Mouse (Mus musculus) midbrain, embryonic 13.5 days (tissue): ENCODE results near the gene Rnase2a. TPM values are rescaled to one million over a fixed set of nuclear protein-coding genes. Genes with fewer than 3 reads are reported as not detected.
"Not testable (repeated sequence)": the region's sequence is repeated elsewhere in the genome, so short reads cannot be mapped to it uniquely, and the experiment has no call there.

Experiments used
- ATAC-seq: fragments of 200-750 bp; cut with Nextera tagmentation; 2 replicates; pipeline ENCODE4 v1.8.0; 2017; ENCODE audit warnings: mild to moderate bottlenecking, moderate TSS enrichment, moderate library complexity
- H3K27ac ChIP-seq: fragments of 300-500 bp; sonication (generic); 2 replicates; pipeline ENCODE4 v1.5.1; 2015; ENCODE audit warnings: inconsistent platforms, mild to moderate bottlenecking, moderate library complexity
- H3K27me3 ChIP-seq: fragments of 300-500 bp; sonication (generic); 2 replicates; pipeline ENCODE4 v1.6.1; 2015; ENCODE audit warnings: mild to moderate bottlenecking, inconsistent platforms
- H3K36me3 ChIP-seq: fragments of 300-500 bp; sonication (generic); 2 replicates; pipeline ENCODE4 v1.6.1; 2015; ENCODE audit warnings: mild to moderate bottlenecking, inconsistent platforms
- H3K4me1 ChIP-seq: fragments of 300-500 bp; sonication (generic); replicated peaks from 2 replicates; pipeline ENCODE4 v1.6.1; 2015; ENCODE audit warnings: inconsistent platforms
- H3K4me2 ChIP-seq: fragments of 300-500 bp; sonication (generic); replicated peaks from 2 replicates; pipeline ENCODE4 v1.6.1; 2015; ENCODE audit warnings: moderate library complexity, mild to moderate bottlenecking, inconsistent platforms
- H3K4me3 ChIP-seq: fragments of 300-500 bp; sonication (generic); replicated peaks from 2 replicates; pipeline ENCODE4 v1.5.1; 2015; ENCODE audit warnings: mild to moderate bottlenecking, inconsistent platforms
- H3K9ac ChIP-seq: fragments of 300-500 bp; sonication (generic); replicated peaks from 2 replicates; pipeline ENCODE4 v1.6.1; 2015; ENCODE audit warnings: mild to moderate bottlenecking, inconsistent platforms
- H3K9me3 ChIP-seq: fragments of 300-500 bp; sonication (generic); 2 replicates; pipeline ENCODE4 v1.6.1; 2016; ENCODE audit warnings: mild to moderate bottlenecking, inconsistent platforms
- WGBS: fragments of 180-500 bp; shearing (Covaris S2); methylation state at CpG from one replicate; pipeline ENCODE4 v1.1.7; 2015; 5-methylcytosine and 5-hydroxymethylcytosine counted together
- polyA plus RNA-seq: library from polyadenylated mRNA; unstranded; fragments of >200 nt; fragmentation: Nextera tagmentation; extraction: Ambion mirVana; gene quantifications from 2 replicates; pipeline ENCODE4 v1.2.1, GENCODE M21; 2015

Rnase2a gene
- polyA plus RNA-seq, result not detected in 2 replicates

DNA sequence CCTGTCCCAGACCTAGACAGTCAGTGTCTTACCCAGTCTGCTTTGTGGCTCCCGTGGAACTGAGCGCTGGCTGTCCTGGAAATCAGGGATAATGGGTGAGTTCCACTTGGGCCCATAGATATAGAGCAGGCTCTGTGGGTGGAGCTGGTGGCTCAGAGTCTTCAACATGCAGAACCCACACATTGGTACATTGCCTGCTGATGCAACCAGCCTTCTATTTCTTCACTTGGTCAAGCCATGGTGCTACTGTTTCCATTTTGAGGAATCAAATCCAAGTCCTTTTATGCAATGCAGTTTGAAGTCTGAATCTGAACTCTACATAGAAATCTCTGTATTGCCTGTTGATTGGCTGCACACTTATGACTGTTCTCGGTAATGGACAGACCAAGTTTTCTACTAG lies at the start of gene Rnase2a:
Rnase2a (minus strand) TSS at position 72 of the 400 bp plus-strand sequence.
- Histone ChIP-seq H3K4me2 (no peak within 1 kb of the TSS), H3K36me3 (no peaks in the 10 kb centered on the region), H3K27me3 (no peaks in the 10 kb centered on the region), H3K4me1 (no peaks in the 10 kb centered on the region), H3K4me3 (no peak within 1 kb of the TSS), H3K27ac (no peak within 1 kb of the TSS), H3K9me3 (no peaks in the 10 kb centered on the region), H3K9ac (no peak within 1 kb of the TSS)
- 91% methylated on average over 3 of the region's 3 CpGs for WGBS
- ATAC-seq, result no peak

DNA sequence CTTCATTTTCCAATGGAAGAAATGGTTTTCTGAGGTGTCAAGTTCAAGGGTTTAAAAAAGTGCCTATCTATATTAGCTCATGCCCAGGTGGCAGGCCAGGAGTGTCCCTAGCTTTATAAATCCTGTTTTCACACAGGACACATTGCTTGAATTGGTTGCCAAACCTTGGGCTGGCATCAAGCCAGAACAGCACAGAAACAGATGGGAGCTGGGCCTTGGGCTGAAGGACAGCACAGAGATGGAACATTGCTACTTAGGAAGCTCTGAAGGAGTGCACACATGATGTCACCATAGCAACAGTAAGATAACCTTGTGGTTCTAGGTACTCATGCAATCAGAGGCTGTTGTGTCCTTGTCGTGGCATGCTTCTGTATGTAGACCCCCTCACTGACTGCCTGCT lies 35.6 kb upstream of the Rnase2a start:
- no peaks in the 10 kb centered on the region for H3K36me3 ChIP-seq
- ATAC-seq, result no peak
- H3K27ac ChIP-seq, result no peak overlapping the region
- WGBS, result 85% methylated on average over 1 of the region's 1 CpGs
- no peaks in the 10 kb centered on the region for H3K9me3 ChIP-seq
- no peaks in the 10 kb centered on the region for H3K27me3 ChIP-seq
- no peak overlapping the region for H3K4me2 ChIP-seq
- no peaks in the 10 kb centered on the region for H3K4me1 ChIP-seq
- H3K9ac ChIP-seq, result no peak overlapping the region
- no peak overlapping the region for H3K4me3 ChIP-seq

DNA sequence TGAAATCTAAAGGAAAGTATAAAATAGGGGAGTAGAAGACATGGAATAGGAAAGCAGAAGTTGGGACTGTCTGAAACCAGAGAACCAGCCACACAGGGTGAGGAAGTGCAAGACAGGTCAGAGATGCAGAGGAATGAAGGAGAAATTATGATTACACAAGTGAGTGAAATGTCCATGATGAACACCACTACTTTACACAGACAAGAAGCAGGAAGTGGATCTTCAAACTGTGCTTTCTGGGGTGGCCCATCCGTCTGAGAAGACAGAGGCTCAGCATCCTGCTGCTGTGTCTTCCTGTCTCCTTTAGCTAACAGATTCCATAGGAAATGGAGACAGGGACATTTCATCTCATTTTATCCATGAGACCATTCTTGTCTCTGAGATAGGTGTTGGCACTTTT lies 22.6 kb upstream of the Rnase2a start:
- ATAC-seq, H3K9me3 ChIP-seq, H3K4me3 ChIP-seq, H3K36me3 ChIP-seq, H3K27ac ChIP-seq, H3K27me3 ChIP-seq, H3K4me2 ChIP-seq, H3K4me1 ChIP-seq, H3K9ac ChIP-seq: not testable (repeated sequence)
- 66% methylated on average over 1 of the region's 1 CpGs for WGBS

DNA sequence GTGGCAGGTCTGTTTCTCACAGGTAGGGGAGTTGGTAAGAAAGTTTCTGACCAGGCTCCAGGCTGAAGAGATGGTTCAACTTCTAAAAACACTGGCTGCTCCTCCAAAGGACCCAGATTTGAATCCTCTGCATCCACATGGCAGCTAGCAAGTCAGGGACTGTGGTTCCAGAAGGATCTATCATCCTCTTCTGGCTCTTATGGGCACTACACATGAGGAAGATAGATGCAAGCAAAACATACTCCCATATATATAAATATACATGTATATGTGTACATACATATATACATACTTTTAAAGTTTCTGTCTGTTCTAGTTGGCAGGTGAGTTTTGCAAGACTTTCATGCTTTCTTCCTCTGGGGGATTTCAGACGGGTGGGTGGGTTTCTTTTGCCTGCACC lies 12.8 kb upstream of the Rnase2a start:
- H3K9ac ChIP-seq, result no peak overlapping the region
- no peaks in the 10 kb centered on the region for H3K9me3 ChIP-seq
- H3K4me3 ChIP-seq, result no peak overlapping the region
- no peak overlapping the region for H3K27ac ChIP-seq
- 87% methylated on average over 1 of the region's 1 CpGs for WGBS
- H3K36me3 ChIP-seq, result no peaks in the 10 kb centered on the region
- no peaks in the 10 kb centered on the region for H3K27me3 ChIP-seq
- H3K4me2 ChIP-seq, result no peak overlapping the region
- H3K4me1 ChIP-seq, result no peaks in the 10 kb centered on the region
- no peak for ATAC-seq

DNA sequence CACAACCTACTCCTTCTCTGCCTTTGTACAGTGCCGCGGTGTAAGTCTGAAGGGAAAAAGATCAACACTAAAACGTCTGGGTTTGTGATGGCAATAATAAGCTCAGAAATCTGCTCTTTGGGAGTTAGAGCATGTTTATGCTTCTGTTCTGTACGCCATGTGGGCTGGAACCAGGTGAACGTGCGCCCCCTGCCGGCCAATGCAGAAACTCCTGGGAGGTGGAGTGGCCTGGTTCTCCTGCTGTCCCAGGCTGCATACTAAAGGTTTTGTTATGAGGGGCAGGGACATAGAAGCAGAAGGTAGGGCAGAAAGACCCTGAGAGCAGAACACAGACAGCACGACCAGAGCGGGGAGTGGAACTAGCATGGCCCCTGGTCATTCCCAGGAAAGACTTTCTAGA lies 10.2 kb upstream of the Rnase2a start:
- no peak overlapping the region for H3K4me3 ChIP-seq
- H3K9ac ChIP-seq, result no peak overlapping the region
- 6% methylated on average over 9 of the region's 9 CpGs for WGBS
- peak; percentile 88 for ATAC-seq
- H3K4me2 ChIP-seq, result no peak overlapping the region
- no peaks in the 10 kb centered on the region for H3K27me3 ChIP-seq
- no peaks in the 10 kb centered on the region for H3K9me3 ChIP-seq
- no peaks in the 10 kb centered on the region for H3K4me1 ChIP-seq
- no peaks in the 10 kb centered on the region for H3K36me3 ChIP-seq
- no peak overlapping the region for H3K27ac ChIP-seq

DNA sequence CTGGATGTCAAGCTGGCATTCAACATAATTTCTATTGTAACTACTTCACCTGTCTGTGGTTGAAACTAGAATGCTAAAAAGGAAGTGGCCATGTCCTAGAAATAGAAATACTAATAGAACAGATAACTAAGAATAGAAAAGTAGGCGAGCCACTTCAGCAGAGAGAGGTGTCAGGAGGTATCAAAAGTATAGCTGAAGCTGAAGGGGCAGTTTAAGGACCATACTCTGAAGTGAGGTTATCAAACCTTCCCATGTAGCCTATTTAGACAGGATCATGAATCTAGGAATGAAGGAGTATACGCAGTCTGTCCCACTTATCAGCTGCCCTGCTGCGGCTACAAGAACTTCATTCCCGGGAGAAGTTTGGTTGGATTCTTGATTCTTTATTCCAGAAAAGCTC lies 9.8 kb upstream of the Rnase2a start:
- no peak for ATAC-seq
- Histone ChIP-seq H3K4me3 (no peak overlapping the region), H3K9ac (no peak overlapping the region), H3K27me3 (no peaks in the 10 kb centered on the region), H3K4me1 (no peaks in the 10 kb centered on the region), H3K4me2 (no peak overlapping the region), H3K9me3 (no peaks in the 10 kb centered on the region), H3K27ac (no peak overlapping the region), H3K36me3 (no peaks in the 10 kb centered on the region)
- 72% methylated on average over 4 of the region's 4 CpGs for WGBS

DNA sequence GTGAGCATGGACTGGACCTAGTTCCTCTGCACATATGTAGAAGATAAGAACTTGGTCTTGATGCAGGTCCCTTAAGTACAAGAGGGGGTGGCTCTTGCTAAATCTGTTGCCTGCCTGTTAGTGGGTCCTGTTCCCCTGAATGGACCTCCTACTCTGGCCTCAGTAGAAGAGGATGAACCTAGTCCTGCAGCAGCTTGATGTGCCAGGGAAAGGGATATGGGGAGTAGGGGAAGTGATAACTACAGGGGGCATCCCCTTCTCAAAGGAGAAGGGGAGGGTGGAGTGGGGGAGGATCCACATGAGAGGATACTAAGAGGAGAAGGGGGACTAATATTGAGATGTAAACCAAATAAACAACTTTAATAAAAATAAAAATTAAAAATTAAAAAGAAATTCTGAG lies 6.5 kb upstream of the Rnase2a start:
- no peak overlapping the region for H3K4me2 ChIP-seq
- no peaks in the 10 kb centered on the region for H3K9me3 ChIP-seq
- H3K4me3 ChIP-seq, result no peak overlapping the region
- no peaks in the 10 kb centered on the region for H3K36me3 ChIP-seq
- H3K9ac ChIP-seq, result no peak overlapping the region
- no peak for ATAC-seq
- no peaks in the 10 kb centered on the region for H3K4me1 ChIP-seq
- no peaks in the 10 kb centered on the region for H3K27me3 ChIP-seq
- no peak overlapping the region for H3K27ac ChIP-seq

DNA sequence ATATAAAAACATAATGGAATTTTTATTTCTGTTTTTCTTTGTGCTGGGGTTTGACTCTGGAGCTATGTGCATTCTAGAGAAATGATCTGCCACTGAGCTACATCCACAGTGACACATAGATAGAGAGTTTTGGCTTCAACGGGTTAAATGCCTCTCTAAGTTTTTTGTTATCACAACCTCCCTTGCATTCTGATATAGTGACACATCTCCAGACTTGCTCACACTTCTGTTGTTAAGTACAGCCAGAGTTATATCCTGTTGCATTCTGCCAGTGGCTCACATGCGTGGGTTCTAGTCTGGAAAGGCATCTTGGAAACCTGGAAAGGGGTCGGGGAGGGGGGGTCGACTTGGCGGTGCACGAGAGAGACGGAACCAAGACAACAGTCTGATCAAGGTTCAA lies 3.8 kb upstream of the Rnase2a start:
- Histone ChIP-seq H3K4me3 (no peak overlapping the region), H3K27ac (no peak overlapping the region), H3K27me3 (no peaks in the 10 kb centered on the region), H3K4me2 (no peak overlapping the region), H3K4me1 (no peaks in the 10 kb centered on the region), H3K9me3 (no peaks in the 10 kb centered on the region), H3K36me3 (no peaks in the 10 kb centered on the region), H3K9ac (no peak overlapping the region)
- ATAC-seq, result no peak
- WGBS, result 94% methylated on average over 7 of the region's 7 CpGs

DNA sequence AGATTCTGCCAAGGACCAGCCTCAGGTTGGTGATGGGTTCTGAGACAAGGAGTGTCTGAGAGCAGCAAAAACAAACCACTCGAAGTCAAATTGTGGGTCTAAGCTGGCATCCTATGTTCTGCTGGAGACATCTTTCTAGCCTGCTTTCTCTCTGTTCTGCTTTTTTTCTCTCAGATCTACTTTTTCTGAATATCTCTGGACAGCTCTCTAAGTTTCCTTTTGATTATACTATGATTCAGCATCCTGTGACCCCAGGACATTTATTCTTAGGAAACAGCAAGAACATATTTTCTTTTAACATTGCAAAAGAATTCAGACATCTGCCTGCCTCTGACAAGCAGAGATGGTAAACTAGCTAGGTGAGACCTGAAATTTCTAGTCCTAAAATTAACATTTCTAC lies 2.3 kb downstream of the Rnase2a start:
- 92% methylated on average over 1 of the region's 1 CpGs for WGBS
- no peak for ATAC-seq
- no peak overlapping the region for H3K9ac ChIP-seq
- no peaks in the 10 kb centered on the region for H3K36me3 ChIP-seq
- no peaks in the 10 kb centered on the region for H3K9me3 ChIP-seq
- no peaks in the 10 kb centered on the region for H3K4me1 ChIP-seq
- no peak overlapping the region for H3K4me2 ChIP-seq
- no peak overlapping the region for H3K4me3 ChIP-seq
- H3K27me3 ChIP-seq, result no peaks in the 10 kb centered on the region
- H3K27ac ChIP-seq, result no peak overlapping the region

DNA sequence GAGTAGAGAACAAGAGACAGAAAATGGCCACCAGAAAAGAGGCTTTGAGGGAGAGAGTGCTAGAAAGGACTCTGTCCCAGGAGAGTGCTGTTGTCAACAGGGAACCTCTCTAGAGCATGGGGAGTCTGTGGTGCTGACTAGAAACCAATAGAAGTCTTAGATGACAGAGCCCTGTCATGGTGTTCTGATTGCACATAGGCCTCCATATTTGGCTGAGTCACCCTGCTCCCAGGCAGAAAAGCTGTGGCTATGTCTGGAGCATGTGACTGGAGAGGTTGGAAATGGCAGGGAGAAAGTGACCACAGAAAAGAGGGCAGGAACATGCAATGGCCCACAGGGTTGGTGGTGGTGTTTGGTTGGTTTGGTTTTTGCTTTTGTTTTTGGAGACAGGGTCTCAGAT lies 3.7 kb downstream of the Rnase2a start:
- H3K27ac ChIP-seq, ATAC-seq, H3K27me3 ChIP-seq, H3K36me3 ChIP-seq, H3K4me1 ChIP-seq, H3K4me3 ChIP-seq, H3K9ac ChIP-seq, H3K9me3 ChIP-seq, H3K4me2 ChIP-seq: not testable (repeated sequence)

DNA sequence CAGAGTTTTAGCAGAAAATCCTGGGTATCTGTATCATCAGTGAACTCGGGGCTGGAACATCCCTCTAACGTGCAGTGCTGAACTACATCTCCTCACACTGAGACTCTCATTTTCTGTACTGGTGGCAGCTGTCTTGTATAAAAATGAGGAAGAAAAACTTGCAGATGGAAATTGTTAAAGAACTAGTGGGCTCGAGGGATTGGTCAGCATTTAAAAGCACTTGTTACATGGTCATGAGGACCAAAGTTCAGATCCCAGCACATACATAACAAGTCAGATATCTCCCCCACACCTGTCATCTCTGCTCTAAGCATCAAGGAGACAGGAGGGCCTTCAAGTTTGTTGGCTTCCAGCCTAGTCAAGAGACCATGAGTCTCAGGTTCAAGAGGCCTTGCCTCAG lies 5.6 kb downstream of the Rnase2a start:
- Histone ChIP-seq H3K27me3 (no peaks in the 10 kb centered on the region), H3K4me3 (no peak overlapping the region), H3K36me3 (no peaks in the 10 kb centered on the region), H3K9me3 (no peaks in the 10 kb centered on the region), H3K9ac (no peak overlapping the region), H3K4me2 (no peak overlapping the region), H3K4me1 (no peaks in the 10 kb centered on the region), H3K27ac (no peak overlapping the region)
- ATAC-seq, result no peak
- WGBS, result 85% methylated on average over 3 of the region's 3 CpGs

DNA sequence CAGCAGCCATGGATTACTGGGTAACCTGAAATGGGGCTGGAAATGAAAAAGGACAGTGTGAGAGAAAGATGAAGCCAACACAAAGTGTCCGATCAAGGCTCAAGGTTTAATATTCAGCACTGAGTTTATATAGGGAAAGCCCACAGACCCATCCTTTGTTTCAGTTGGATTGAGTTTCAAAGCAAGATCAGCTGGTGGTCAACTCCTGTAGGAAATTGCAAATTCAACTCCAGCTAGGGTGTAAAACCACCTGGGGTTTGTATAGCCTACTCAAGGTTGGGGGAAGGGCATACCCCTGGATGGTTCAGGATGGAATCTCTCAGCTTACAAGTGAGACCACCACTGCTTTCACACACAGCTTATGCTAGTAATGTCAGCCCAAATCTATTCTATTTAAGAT lies 8.2 kb downstream of the Rnase2a start:
- Histone ChIP-seq H3K4me2 (no peak overlapping the region), H3K4me3 (no peak overlapping the region), H3K36me3 (no peaks in the 10 kb centered on the region), H3K4me1 (no peaks in the 10 kb centered on the region), H3K9me3 (no peaks in the 10 kb centered on the region), H3K9ac (no peak overlapping the region), H3K27me3 (no peaks in the 10 kb centered on the region), H3K27ac (no peak overlapping the region)
- ATAC-seq, result no peak
- WGBS, result 85% methylated on average over 1 of the region's 1 CpGs

DNA sequence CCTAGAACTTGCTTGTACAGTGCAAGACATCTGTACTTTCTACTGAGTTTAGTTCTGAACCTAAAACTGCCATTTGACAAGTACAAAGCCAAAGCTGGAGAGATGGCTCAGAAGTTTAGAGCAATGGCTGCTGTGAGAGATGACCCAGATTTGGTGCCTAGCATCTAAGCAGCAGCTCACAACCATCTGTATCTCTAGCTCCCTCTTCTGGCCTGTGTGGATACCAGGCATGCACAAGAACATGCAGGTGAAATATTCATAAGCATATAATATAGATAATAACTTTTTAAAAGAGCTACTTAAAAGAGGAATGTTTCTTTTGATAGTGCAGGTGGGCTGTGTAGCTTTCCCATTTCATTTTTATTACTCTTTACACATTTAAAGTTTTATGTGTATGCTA lies 15.0 kb downstream of the Rnase2a start:
- Histone ChIP-seq H3K27me3 (no peaks in the 10 kb centered on the region), H3K36me3 (no peaks in the 10 kb centered on the region), H3K9me3 (no peaks in the 10 kb centered on the region), H3K4me2 (no peak overlapping the region), H3K27ac (no peak overlapping the region), H3K9ac (no peak overlapping the region), H3K4me1 (no peaks in the 10 kb centered on the region), H3K4me3 (no peak overlapping the region)
- no peak for ATAC-seq

DNA sequence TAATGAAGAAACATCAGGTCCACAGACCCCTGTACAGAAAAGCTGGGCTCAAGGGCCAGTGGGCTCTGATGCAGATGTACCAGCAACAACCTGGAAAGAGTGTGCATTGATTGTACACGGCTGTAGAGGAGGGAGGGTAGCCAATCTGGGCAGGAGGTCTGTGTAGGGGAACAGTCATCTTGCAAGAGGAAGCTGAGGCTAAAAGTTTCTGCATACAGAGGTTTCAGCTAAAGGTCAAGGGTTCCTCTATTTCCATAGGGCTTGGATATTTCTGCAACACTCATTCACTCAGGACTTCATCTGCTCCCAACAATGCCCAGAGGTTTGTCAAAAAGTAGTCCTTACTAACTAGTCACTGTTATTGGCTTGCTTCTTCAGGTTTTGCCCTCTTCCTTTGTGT lies 18.4 kb downstream of the Rnase2a start:
- WGBS, result 95% methylated on average over 1 of the region's 1 CpGs
- H3K9ac ChIP-seq, ATAC-seq, H3K4me1 ChIP-seq, H3K36me3 ChIP-seq, H3K4me3 ChIP-seq, H3K4me2 ChIP-seq, H3K27ac ChIP-seq, H3K9me3 ChIP-seq, H3K27me3 ChIP-seq: not testable (repeated sequence)
